Mouse (Mus musculus) neutrophil, adult 5-6 weeks (primary cell): ENCODE data around the gene Mycbpap. TPM values are rescaled to one million over a fixed set of nuclear protein-coding genes. Genes with fewer than 3 reads are reported as not detected.

Source experiments
- ATAC-seq: fragments of 151-379, 151-347 bp; 2 replicates; pipeline ENCODE4 v1.8.0; 2017; ENCODE audit warnings: mild to moderate bottlenecking, moderate TSS enrichment; ENCODE audit not compliant: insufficient number of reproducible peaks, poor library complexity, low FRiP score, severe bottlenecking; ENCODE audit errors: extremely low read depth
- total RNA-seq: library from RNA; stranded (forward); fragments of 200-1000 nt; gene quantifications from 2 replicates; pipeline ENCODE4 v1.2.3, GENCODE M21; 2017

Mycbpap gene
- total RNA-seq, 1 experiment from 2014 or later = not detected

DNA sequence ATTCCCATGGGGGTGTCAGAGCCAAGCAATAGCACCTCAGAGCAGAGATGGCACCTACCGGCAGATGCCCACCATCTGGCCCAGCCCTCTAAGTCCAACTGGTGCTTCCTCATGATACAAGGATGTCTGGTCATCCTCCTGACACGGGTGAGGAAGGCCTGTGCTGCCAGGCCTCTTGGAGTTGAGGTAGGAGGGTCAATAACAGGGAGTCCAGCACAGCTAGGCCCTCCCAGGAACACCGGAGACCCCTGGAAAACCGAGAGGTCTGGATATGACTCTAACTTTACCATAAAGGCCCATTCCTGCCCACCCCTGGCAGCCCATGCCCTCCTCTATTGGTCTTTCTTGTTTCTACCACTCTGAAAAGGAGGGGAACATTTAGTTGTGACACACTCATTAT, 20.9 kb upstream of the Mycbpap start:
- ATAC-seq = no peak

- ATAC-seq = no peak
These were observed 18.2 kb upstream of the Mycbpap start for GRCm38 (mm10) chr11:94539761-94540160.

- no peak for ATAC-seq
These were observed 17.3 kb upstream of the Mycbpap start for GRCm38 (mm10) chr11:94538733-94539292.

- no peak for ATAC-seq
These were observed 11.6 kb upstream of the Mycbpap start for GRCm38 (mm10) chr11:94533171-94533570.

GRCm38 (mm10) chr11:94528879-94529278, 7.3 kb upstream of the Mycbpap start:
- no peak for ATAC-seq

GRCm38 (mm10) chr11:94526171-94526879, 4.8 kb upstream of the Mycbpap start:
- no peak for ATAC-seq

DNA sequence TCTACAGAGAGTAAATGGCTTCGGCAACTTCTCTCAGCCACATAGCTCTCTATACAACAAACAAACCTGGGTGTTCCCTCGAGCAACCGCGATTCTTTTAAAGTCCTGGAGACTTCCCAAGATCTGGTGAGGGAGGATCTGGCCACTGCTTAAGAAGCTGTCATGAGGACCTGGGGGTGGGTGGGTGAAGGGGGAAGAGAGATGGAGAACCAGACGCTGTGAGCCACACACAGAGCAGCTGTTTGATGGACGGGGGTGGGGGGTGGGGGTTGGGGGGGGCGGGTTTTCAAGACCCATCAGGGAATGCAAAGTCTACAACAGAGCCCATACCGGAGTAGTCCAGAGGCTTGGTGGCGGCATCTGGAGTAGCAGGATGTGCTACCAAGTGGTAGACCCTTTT, 8.1 kb downstream of the Mycbpap start:
- ATAC-seq = no peak

GRCm38 (mm10) chr11:94508976-94509375, 12.6 kb downstream of the Mycbpap start:
- no peak for ATAC-seq

DNA sequence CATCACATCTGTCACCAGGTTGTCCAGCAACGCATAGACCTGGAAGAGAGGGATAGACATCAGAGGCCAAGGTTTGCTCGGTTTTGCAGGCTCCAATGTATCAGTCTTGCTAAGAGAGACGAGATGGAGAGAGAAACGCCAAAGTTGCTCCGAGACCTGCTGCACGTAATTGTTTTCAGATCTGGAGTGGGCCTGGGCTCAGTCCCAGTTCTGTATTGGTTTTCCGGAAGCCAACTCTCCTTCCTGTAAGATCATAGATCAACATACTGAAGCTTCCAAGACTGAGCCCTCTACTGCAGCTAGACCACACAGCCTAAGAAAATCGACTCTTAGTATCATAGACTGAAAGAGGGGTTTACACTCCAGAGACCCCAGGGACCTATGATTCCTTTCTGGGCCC, 20.1 kb downstream of the Mycbpap start:
- ATAC-seq = no peak

DNA sequence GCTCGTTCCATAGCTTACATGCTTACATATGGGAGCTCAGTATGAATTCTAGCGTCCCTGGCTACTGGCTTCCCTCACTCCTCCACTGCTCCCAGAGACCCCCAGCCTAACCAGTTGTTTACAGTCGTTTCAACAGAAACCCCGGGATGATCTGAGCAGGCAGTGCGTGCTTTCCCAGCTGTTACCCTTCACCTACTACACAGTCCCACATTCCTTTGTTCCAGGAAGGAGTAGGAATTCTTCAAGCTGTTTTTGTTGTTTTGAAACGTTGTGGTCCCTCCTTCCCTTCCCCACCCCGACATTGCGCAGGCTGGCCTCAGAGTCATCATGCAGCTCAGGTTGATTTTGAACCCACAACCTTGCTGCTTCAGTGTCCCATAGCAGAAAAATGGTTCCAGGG, 21.2 kb downstream of the Mycbpap start:
- ATAC-seq = no peak

DNA sequence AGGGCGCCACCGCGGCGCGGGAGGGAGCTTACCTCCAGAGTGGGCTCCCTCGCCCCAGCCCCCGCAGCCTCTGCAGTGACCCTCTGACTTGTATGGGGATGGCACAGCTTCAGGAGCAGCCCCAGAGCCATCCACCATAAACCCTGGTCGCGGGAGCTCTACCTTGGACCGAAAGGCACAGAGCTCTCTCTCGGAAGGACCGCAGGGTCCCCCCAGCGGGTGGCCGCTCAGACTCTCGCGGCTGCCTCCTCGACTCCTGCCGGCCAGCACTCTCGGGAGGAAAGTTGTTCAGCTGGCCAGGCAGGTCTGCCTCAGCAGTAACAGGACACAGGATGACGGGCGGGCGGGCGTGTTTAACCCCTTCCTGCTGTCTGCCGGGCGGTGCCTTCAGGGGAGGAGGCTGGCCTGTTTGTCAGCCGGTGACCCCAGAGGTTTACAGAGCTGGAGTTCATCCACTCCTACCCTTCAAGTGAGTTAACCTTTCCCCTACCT, 21.8 kb downstream of the Mycbpap start, which contains the start of gene Epn3:
TSS of gene Epn3 (minus strand) at position 314 of the 492 bp plus-strand sequence.
- no peak for ATAC-seq

DNA sequence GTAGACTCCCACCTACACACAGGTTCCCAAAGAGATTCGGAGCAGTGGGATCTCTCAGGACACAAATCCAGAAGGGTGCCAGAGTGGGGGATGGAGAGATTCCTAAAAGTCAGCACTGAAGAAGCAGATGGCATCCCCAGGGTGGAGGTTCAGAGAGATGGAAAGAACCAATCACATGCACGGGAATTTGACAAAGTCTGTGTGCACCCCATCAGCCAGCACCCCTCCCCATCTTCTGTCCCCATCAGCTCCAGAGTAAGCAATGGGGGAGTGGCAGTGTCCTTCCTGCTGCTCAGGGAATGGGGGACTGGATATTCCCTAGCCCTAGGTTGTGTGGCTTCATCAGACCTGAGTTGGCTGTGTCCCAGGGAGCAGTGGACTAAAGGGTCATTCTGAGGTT, 22.5 kb downstream of the Mycbpap start:
- ATAC-seq = no peak

DNA sequence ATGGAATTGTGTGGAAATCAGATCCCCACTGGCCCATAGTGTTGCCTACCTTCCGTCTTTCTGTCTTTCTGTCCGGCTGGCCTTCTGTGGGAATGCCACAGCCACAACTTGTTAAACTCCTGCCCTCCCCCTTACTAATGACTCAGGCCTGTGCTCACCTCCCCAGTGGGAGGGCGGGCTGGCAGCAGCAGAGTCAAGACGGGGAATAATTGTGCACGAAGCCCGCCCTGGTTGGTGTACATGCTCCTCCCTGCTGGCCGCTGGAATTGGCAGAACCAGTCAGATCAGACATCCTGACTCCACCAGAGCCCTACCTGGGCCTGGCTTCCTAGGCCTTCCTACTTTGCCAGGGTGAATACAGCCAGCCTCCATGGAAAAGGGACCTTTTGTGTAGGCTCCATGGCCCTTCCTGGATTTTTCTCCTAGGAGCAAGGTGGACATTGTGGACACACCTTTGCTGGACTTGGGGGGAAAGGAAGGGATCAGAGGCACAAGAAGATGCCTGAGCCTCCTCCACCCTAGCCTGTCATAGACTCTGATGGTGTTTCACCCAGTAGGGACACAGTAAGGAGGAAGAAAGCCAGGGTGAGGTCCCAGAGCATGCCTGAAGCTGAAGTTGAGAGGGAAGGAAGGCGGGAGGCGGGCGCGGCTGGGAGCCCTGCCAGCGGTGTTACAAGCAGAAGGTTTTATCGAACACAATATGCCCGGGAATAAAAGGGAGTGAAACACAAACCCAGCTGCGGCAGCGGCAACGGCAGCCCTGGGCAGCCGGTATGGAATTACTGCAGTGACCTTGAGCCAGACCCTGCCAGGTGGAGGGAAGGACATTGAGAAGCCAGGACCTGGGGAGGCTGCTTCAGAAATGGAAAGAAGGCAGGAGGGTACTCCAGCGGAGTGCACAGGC, 23.2 kb downstream of the Mycbpap start:
- ATAC-seq = no peak

DNA sequence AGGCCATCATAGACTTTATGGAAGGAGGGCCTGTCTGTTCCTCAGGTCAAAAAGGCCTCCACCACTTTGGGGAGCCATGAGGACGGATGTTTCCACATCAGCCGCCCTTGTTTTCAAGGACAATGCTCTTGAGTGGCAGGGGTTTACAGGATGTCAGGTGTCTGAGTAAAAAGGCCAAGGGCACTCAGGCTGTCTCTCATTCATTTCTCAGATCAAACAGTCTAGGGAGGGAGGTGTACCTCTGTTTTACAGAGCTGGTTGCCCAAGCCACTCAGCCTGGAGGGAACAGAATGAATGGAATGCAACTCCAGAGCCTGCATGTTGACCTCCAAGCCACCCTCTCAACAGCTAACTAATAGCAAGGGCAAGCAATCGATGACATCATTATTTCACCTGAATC, 26.1 kb downstream of the Mycbpap start:
- ATAC-seq = no peak

DNA sequence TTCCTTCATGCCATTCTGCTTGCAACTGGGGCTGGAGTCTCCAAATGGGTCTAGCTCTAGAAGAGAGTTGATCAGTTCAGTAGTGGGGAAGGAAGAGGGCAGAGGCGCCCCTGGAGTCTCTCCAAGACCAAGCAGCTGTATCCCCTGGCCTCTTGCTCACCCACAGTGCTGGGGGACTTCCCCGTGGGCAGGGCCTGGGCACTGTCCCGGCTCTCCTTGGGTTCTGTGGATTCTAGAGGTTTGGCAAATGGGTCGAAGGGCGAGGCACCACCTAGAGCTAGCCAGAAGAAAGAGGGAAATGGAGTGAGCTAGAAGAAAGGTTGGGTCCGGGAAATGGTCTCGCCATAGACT, 29.8 kb downstream of the Mycbpap start:
- ATAC-seq = no peak

- ATAC-seq = no peak
These were observed 30.4 kb downstream of the Mycbpap start for GRCm38 (mm10) chr11:94491035-94491748.

- ATAC-seq = no peak
These were observed 31.8 kb downstream of the Mycbpap start for GRCm38 (mm10) chr11:94489745-94490144.

DNA sequence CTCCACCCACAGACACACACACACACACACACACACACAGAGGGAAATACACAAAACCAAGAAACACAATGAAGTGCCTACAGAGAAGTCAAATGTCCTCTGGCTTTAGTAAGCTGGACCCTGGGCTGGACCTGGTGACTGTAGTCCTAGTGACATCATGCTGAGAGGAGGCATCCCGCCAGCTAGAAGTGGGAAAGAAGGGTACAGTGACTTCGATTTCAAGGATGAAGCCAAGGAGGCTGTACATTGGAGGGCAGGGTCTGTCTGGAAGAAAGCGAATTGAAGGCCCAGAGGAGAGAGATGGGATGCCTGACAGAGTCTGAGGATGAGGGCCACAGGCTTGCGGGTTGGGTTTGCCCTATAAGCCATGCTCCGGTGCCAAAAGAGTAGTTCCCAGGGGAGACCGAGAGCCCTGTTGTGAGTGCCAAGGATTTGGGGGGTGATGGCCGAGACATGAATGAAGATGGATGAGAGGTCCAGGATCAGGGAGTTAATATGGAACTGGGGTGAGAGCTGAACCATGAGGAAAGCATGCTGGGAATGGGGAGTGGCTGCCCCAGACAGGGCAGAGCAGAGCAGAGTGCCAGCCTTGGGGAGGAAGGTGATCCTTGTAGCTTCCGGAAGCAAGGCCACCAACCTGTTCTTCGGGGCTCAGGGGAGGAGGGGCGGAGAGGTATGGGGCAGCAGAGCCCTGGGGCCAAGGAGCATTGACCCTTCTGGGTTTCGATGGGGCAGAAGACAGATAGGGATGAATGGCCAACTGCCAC, 32.6 kb downstream of the Mycbpap start:
- ATAC-seq = no peak
